Mouse (Mus musculus) 3134 (cell line): Measurements from ENCODE around the gene Gm13420.
"Not testable (repeated sequence)": the region's sequence is repeated elsewhere in the genome, so short reads cannot be mapped to it uniquely, and the experiment has no call there.

Experiments used
- DNase-seq: peaks from one replicate; pipeline ENCODE4 v3.0.0-alpha.2; 2011; ENCODE audit warnings: low spot score; ENCODE audit not compliant: insufficient read length; ENCODE audit errors: extremely low read depth

Gene Gm13420

GRCm38 (mm10) chr2:29751497-29751896 is at the start of gene Gm13420:
Gene Gm13420 (minus strand): TSS chr2:29751685.
- no peak for DNase-seq

GRCm38 (mm10) chr2:29792772-29793487 is 41.4 kb upstream of the Gm13420 start:
- DNase-seq = no peak

- peak; percentile 80 for DNase-seq
These were observed 36.6 kb upstream of the Gm13420 start, which contains the start of gene Trub2 for GRCm38 (mm10) chr2:29787937-29788681. Gene Trub2 (minus strand): TSS chr2:29788502.

GRCm38 (mm10) chr2:29787104-29787917 is 35.8 kb upstream of the Gm13420 start, which contains the start of gene Coq4:
Gene Coq4 (plus strand): TSS chr2:29787493.
- DNase-seq = peak; percentile 83

GRCm38 (mm10) chr2:29784290-29784689 is 32.8 kb upstream of the Gm13420 start:
- DNase-seq = no peak

- not testable (repeated sequence) for DNase-seq
These were observed 29.8 kb upstream of the Gm13420 start for GRCm38 (mm10) chr2:29781256-29781655.

- no peak for DNase-seq
These were observed 21.8 kb upstream of the Gm13420 start for GRCm38 (mm10) chr2:29773323-29773722.

- peak; percentile 46 for DNase-seq
These were observed 20.4 kb upstream of the Gm13420 start for GRCm38 (mm10) chr2:29771611-29772461.

GRCm38 (mm10) chr2:29770162-29770561 is 18.7 kb upstream of the Gm13420 start:
- no peak for DNase-seq

- DNase-seq = no peak
These were observed 17.4 kb upstream of the Gm13420 start for GRCm38 (mm10) chr2:29768901-29769300.

- no peak for DNase-seq
These were observed 16.7 kb upstream of the Gm13420 start for GRCm38 (mm10) chr2:29767976-29768709.

- no peak for DNase-seq
These were observed 13.3 kb upstream of the Gm13420 start for GRCm38 (mm10) chr2:29764831-29765230.

- DNase-seq = no peak
These were observed 4.2 kb upstream of the Gm13420 start for GRCm38 (mm10) chr2:29755693-29756092.

- no peak for DNase-seq
These were observed 912 bp upstream of the Gm13420 start for GRCm38 (mm10) chr2:29752397-29752796.

GRCm38 (mm10) chr2:29748499-29748898 is 3.0 kb downstream of the Gm13420 start:
- no peak for DNase-seq

- no peak for DNase-seq
These were observed 3.6 kb downstream of the Gm13420 start for GRCm38 (mm10) chr2:29747852-29748251.

GRCm38 (mm10) chr2:29747188-29747782 is 4.2 kb downstream of the Gm13420 start:
- no peak for DNase-seq

- no peak for DNase-seq
These were observed 7.2 kb downstream of the Gm13420 start for GRCm38 (mm10) chr2:29744256-29744655.

- no peak for DNase-seq
These were observed 10.3 kb downstream of the Gm13420 start for GRCm38 (mm10) chr2:29741207-29741606.
